Mouse (Mus musculus) kidney, embryonic 14.5 days (tissue): ENCODE results near the gene Tor1aip1. TPM values are rescaled to one million over a fixed set of nuclear protein-coding genes. Genes with fewer than 3 reads are reported as not detected.
A peak's percentile ranks its signal among the peaks of the same experiment; 100 is the strongest.

Source experiments
- ATAC-seq: fragments of 200-750 bp; cut with Nextera tagmentation; 2 replicates; pipeline ENCODE4 v1.8.0; 2017; ENCODE audit warnings: moderate number of reproducible peaks, mild to moderate bottlenecking, moderate TSS enrichment, moderate library complexity; ENCODE audit not compliant: low FRiP score, low TSS enrichment
- H3K27ac ChIP-seq: fragments of 300-500 bp; sonication (generic); 2 replicates; pipeline ENCODE4 v1.5.1; 2014; ENCODE audit warnings: low read depth, mild to moderate bottlenecking, low read length, moderate library complexity, mixed read lengths
- H3K27me3 ChIP-seq: fragments of 300-500 bp; sonication (generic); 2 replicates; pipeline ENCODE4 v1.6.1; 2014; ENCODE audit warnings: mild to moderate bottlenecking, low read length; ENCODE audit not compliant: control insufficient read depth, insufficient read depth
- H3K36me3 ChIP-seq: fragments of 300-500 bp; sonication (generic); 2 replicates; pipeline ENCODE4 v1.6.1; 2014; ENCODE audit warnings: low read length, mixed read lengths; ENCODE audit not compliant: control insufficient read depth, insufficient read depth
- H3K4me1 ChIP-seq: fragments of 300-500 bp; sonication (generic); 2 replicates; pipeline ENCODE4 v1.6.1; 2014; ENCODE audit warnings: low read length, mixed read lengths; ENCODE audit not compliant: control insufficient read depth, insufficient read depth
- H3K4me2 ChIP-seq: fragments of 300-500 bp; sonication (generic); replicated peaks from 2 replicates; pipeline ENCODE4 v1.6.1; 2014; ENCODE audit warnings: low read depth, mild to moderate bottlenecking, low read length
- H3K4me3 ChIP-seq: fragments of 300-500 bp; sonication (generic); 2 replicates; pipeline ENCODE4 v1.5.1; 2014; ENCODE audit warnings: mild to moderate bottlenecking, low read length
- H3K9ac ChIP-seq: fragments of 300-500 bp; sonication (generic); 2 replicates; pipeline ENCODE4 v1.6.1; 2014; ENCODE audit warnings: low read depth, mild to moderate bottlenecking, low read length, moderate library complexity
- H3K9me3 ChIP-seq: fragments of 300-500 bp; sonication (generic); 2 replicates; pipeline ENCODE4 v1.6.1; 2016; ENCODE audit warnings: low read length; ENCODE audit not compliant: control insufficient read depth
- WGBS: fragments of 180-500 bp; shearing (Covaris S2); extraction: QIAGEN DNeasy Blood & Tissue Kit; methylation state at CpG from one replicate; pipeline ENCODE4 v1.1.7; 2014; 5-methylcytosine and 5-hydroxymethylcytosine counted together
- polyA plus RNA-seq: library from polyadenylated mRNA; unstranded; fragments of >200 nt; fragmentation: Nextera tagmentation; extraction: Ambion mirVana; gene quantifications from 2 replicates; pipeline ENCODE4 v1.2.1, GENCODE M21; 2014

Gene Tor1aip1
- polyA plus RNA-seq, 1 experiment from 2014 or later = 51.1 TPM

- H3K9ac ChIP-seq = no peak overlapping the region
- no peaks in the 10 kb centered on the region for H3K27me3 ChIP-seq
- 49% methylated on average over 5 of the region's 5 CpGs for WGBS
- peaks cover 15% of the 10 kb centered on the region for H3K36me3 ChIP-seq
- H3K4me2 ChIP-seq = peak overlapping the region; percentile 75; the same call in 1 of the 2 replicates
- ATAC-seq = no peak
- no peak overlapping the region for H3K27ac ChIP-seq
- peaks cover 12% of the 10 kb centered on the region for H3K4me1 ChIP-seq
- peak overlapping the region; percentile 3; the same call in 1 of the 2 replicates for H3K4me3 ChIP-seq
- no peaks in the 10 kb centered on the region for H3K9me3 ChIP-seq
Observed at GRCm38 (mm10) chr1:156037144-156037583, 884 bp upstream of the Tor1aip1 start.

GRCm38 (mm10) chr1:156035269-156035929 lies 881 bp downstream of the Tor1aip1 start, which contains the start of gene Tor1aip2:
TSS of gene Tor1aip2 (plus strand) at chr1:156035403.
- no peaks in the 10 kb centered on the region for H3K9me3 ChIP-seq
- ATAC-seq = peak; percentile 86
- H3K36me3 ChIP-seq = peaks cover 32% of the 10 kb centered on the region
- H3K4me3 ChIP-seq = peak within 1 kb of the TSS; percentile 80
- peak within 1 kb of the TSS; percentile 75 for H3K4me2 ChIP-seq
- WGBS = under 1% methylated on average over 57 of the region's 59 CpGs
- H3K9ac ChIP-seq = peak within 1 kb of the TSS; percentile 94
- peak within 1 kb of the TSS; percentile 100 for H3K27ac ChIP-seq
- H3K27me3 ChIP-seq = no peaks in the 10 kb centered on the region
- peaks cover 7% of the 10 kb centered on the region; the same call in 1 of the 2 replicates for H3K4me1 ChIP-seq

- Histone ChIP-seq H3K4me3 (peak overlapping the region; percentile 80), H3K27ac (peak overlapping the region; percentile 100; the same call in 1 of the 2 replicates), H3K36me3 (peaks cover 38% of the 10 kb centered on the region), H3K4me2 (peak overlapping the region; percentile 75), H3K9ac (peak overlapping the region; percentile 94), H3K9me3 (no peaks in the 10 kb centered on the region), H3K27me3 (no peaks in the 10 kb centered on the region), H3K4me1 (peaks cover 7% of the 10 kb centered on the region; the same call in 1 of the 2 replicates)
- 22% methylated on average over 1 of the region's 1 CpGs for WGBS
- ATAC-seq = no peak
Observed at GRCm38 (mm10) chr1:156034661-156035060, 1.6 kb downstream of the Tor1aip1 start.

- Histone ChIP-seq H3K4me1 (peaks cover 7% of the 10 kb centered on the region; the same call in 1 of the 2 replicates), H3K27me3 (no peaks in the 10 kb centered on the region), H3K9ac (no peak overlapping the region), H3K4me2 (no peak overlapping the region), H3K4me3 (no peak overlapping the region), H3K27ac (no peak overlapping the region), H3K9me3 (no peaks in the 10 kb centered on the region), H3K36me3 (peaks cover 46% of the 10 kb centered on the region)
- WGBS = 97% methylated on average over 7 of the region's 7 CpGs
- ATAC-seq = no peak
Observed at GRCm38 (mm10) chr1:156033921-156034320, 2.4 kb downstream of the Tor1aip1 start.

GRCm38 (mm10) chr1:156028340-156028975 lies 7.8 kb downstream of the Tor1aip1 start:
- H3K27me3 ChIP-seq = no peaks in the 10 kb centered on the region
- no peak overlapping the region for H3K4me2 ChIP-seq
- 83% methylated on average over 4 of the region's 4 CpGs for WGBS
- no peaks in the 10 kb centered on the region for H3K4me1 ChIP-seq
- no peaks in the 10 kb centered on the region for H3K9me3 ChIP-seq
- H3K4me3 ChIP-seq = no peak overlapping the region
- no peak overlapping the region for H3K27ac ChIP-seq
- H3K36me3 ChIP-seq = peaks cover 56% of the 10 kb centered on the region
- ATAC-seq = no peak
- no peak overlapping the region for H3K9ac ChIP-seq

GRCm38 (mm10) chr1:156027849-156028248 lies 8.4 kb downstream of the Tor1aip1 start:
- 94% methylated on average over 3 of the region's 3 CpGs for WGBS

GRCm38 (mm10) chr1:156024831-156025503 lies 11.3 kb downstream of the Tor1aip1 start:
- Histone ChIP-seq H3K27ac (no peak overlapping the region), H3K4me3 (no peak overlapping the region), H3K27me3 (no peaks in the 10 kb centered on the region), H3K36me3 (peaks cover 41% of the 10 kb centered on the region), H3K4me1 (no peaks in the 10 kb centered on the region), H3K9ac (no peak overlapping the region), H3K9me3 (no peaks in the 10 kb centered on the region), H3K4me2 (no peak overlapping the region)
- 75% methylated on average over 8 of the region's 8 CpGs for WGBS
- ATAC-seq = no peak

More at GRCm38 (mm10) chr1:156027849-156028248, 8.4 kb downstream of the Tor1aip1 start:
- H3K4me2 ChIP-seq = no peak overlapping the region
- ATAC-seq = no peak
- H3K4me1 ChIP-seq = no peaks in the 10 kb centered on the region
- H3K9me3 ChIP-seq = no peaks in the 10 kb centered on the region
- no peak overlapping the region for H3K9ac ChIP-seq
- H3K27me3 ChIP-seq = no peaks in the 10 kb centered on the region
- no peak overlapping the region for H3K4me3 ChIP-seq
- H3K27ac ChIP-seq = no peak overlapping the region
- peaks cover 52% of the 10 kb centered on the region for H3K36me3 ChIP-seq

- no peak for ATAC-seq
- Histone ChIP-seq H3K27ac (no peak overlapping the region), H3K9ac (no peak overlapping the region), H3K4me2 (no peak overlapping the region), H3K4me1 (no peaks in the 10 kb centered on the region), H3K27me3 (no peaks in the 10 kb centered on the region), H3K36me3 (peaks cover 57% of the 10 kb centered on the region), H3K9me3 (no peaks in the 10 kb centered on the region), H3K4me3 (no peak overlapping the region)
- 78% methylated on average over 1 of the region's 1 CpGs for WGBS
Observed at GRCm38 (mm10) chr1:156020402-156020801, 15.9 kb downstream of the Tor1aip1 start.
